In genomic region chr5:24364963-24365362, GRCm38 (mm10) we compare ENCODE assay signal across 10 mouse cellular contexts. TPM values are rescaled to one million over a fixed set of nuclear protein-coding genes. Genes with fewer than 3 reads are reported as not detected.
DNase-seq lines count a peak whose midpoint lies in the region; ATAC-seq and TF ChIP-seq lines count a peak whose summit lies in the region.
"Had no signal": no experiment of that assay in that cellular context is flagged by ENCODE, and none has a peak within 500 bp of the region (broad histone marks: within the 10 kb centered on the region; RNA-seq: fewer than 3 reads in every experiment).

No protein-coding gene starts in this region.

- H3K27me3 ChIP-seq in heart, embryonic 12.5 days (replicated peaks), result no peaks in the 10 kb centered on the region
- H3K27me3 ChIP-seq in lung, embryonic 14.5 days (ENCODE audit: insufficient read depth, low read length), result no peaks in the 10 kb centered on the region
- no peaks in the 10 kb centered on the region for H3K27me3 ChIP-seq in embryonic facial prominence, embryonic 14.5 days (replicated peaks; ENCODE audit: control insufficient read depth, insufficient read depth, low read length)
- no peaks in the 10 kb centered on the region for H3K27me3 ChIP-seq in neural tube, embryonic 13.5 days
- no peaks in the 10 kb centered on the region for H3K27me3 ChIP-seq in cerebellum, adult 2 months (ENCODE audit: control insufficient read depth, insufficient read depth, low read length)

- no peak for ATAC-seq in heart, embryonic 12.5 days (ENCODE audit: insufficient number of reproducible peaks, low FRiP score)
- ATAC-seq in lung, embryonic 14.5 days (ENCODE audit: insufficient read depth), result no peak
- no peak for ATAC-seq in embryonic facial prominence, embryonic 14.5 days (ENCODE audit: low read depth)
- ATAC-seq in neural tube, embryonic 13.5 days (ENCODE audit: low read depth), result no peak
- ATAC-seq: activated CD4-positive, CD25-positive, alpha-beta regulatory T cell, adult 4 months had no signal

- peak overlapping the region; percentile 61 for H3K9ac ChIP-seq in heart, embryonic 12.5 days
- 0 out of 2 replicates have a peak overlapping the region, but pooled peaks have one; percentile 4 for H3K9ac ChIP-seq in lung, embryonic 14.5 days
- H3K9ac ChIP-seq in embryonic facial prominence, embryonic 14.5 days (ENCODE audit: low read depth, low read length), result peak overlapping the region; percentile 19; the same call in 1 of the 2 replicates
- H3K9ac ChIP-seq in neural tube, embryonic 13.5 days, result no peak overlapping the region

- WGBS in heart, embryonic 12.5 days, result 76% methylated on average over 10 of the region's 10 CpGs
- 77% methylated on average over 10 of the region's 10 CpGs for WGBS in lung, embryonic 14.5 days
- WGBS in embryonic facial prominence, embryonic 14.5 days, result 87% methylated on average over 10 of the region's 10 CpGs
- 92% methylated on average over 10 of the region's 10 CpGs for WGBS in neural tube, embryonic 13.5 days
- 70% methylated on average over 10 of the region's 10 CpGs for WGBS in cerebellum, adult 2 months

- H3K36me3 ChIP-seq in heart, embryonic 12.5 days, result no peaks in the 10 kb centered on the region; the same call in 1 of the 2 replicates
- H3K36me3 ChIP-seq in lung, embryonic 14.5 days (ENCODE audit: insufficient read depth), result no peaks in the 10 kb centered on the region
- no peaks in the 10 kb centered on the region for H3K36me3 ChIP-seq in embryonic facial prominence, embryonic 14.5 days (ENCODE audit: control insufficient read depth, insufficient read depth, low read length)
- H3K36me3 ChIP-seq in neural tube, embryonic 13.5 days, result no peaks in the 10 kb centered on the region

- no peak for TF ChIP-seq CTCF in lung, embryonic 14.5 days (IDR thresholded peaks at IDR 0.05; ENCODE audit: low read depth)
- TF ChIP-seq CTCF in cerebellum, adult 2 months (IDR thresholded peaks at IDR 0.05; ENCODE audit: borderline replicate concordance, insufficient read depth, low read depth, low read length), result no peak

- H3K27ac ChIP-seq in heart, embryonic 12.5 days (ENCODE audit: poor library complexity, severe bottlenecking), result peak overlapping the region; percentile 84
- H3K27ac ChIP-seq in lung, embryonic 14.5 days (ENCODE audit: low read depth), result peak overlapping the region; percentile 19; the same call in 1 of the 2 replicates
- H3K27ac ChIP-seq in embryonic facial prominence, embryonic 14.5 days (replicated peaks; ENCODE audit: low read depth, low read length), result no peak overlapping the region
- 0 out of 2 replicates have a peak overlapping the region, but pooled peaks have one; percentile 33 for H3K27ac ChIP-seq in neural tube, embryonic 13.5 days (replicated peaks)
- H3K27ac ChIP-seq in cerebellum, adult 2 months (ENCODE audit: insufficient read depth, low read length), result no peak overlapping the region
- H3K27ac ChIP-seq: macrophage had no signal

- H3K4me3 ChIP-seq in heart, embryonic 12.5 days, result peak overlapping the region; percentile 46
- peak overlapping the region; percentile 23 for H3K4me3 ChIP-seq in lung, embryonic 14.5 days (ENCODE audit: low read depth, low read length)
- peak overlapping the region; percentile 5; the same call in 1 of the 2 replicates for H3K4me3 ChIP-seq in embryonic facial prominence, embryonic 14.5 days (ENCODE audit: low read depth, low read length)
- H3K4me3 ChIP-seq in neural tube, embryonic 13.5 days, result peak overlapping the region; percentile 21
- H3K4me3 ChIP-seq in cerebellum, adult 2 months (replicated peaks; ENCODE audit: insufficient read depth, low read depth, low read length), result no peak overlapping the region

- peak overlapping the region; percentile 63 for H3K4me2 ChIP-seq in heart, embryonic 12.5 days
- peak overlapping the region; percentile 46 for H3K4me2 ChIP-seq in lung, embryonic 14.5 days
- peak overlapping the region; percentile 23; the same call in 1 of the 2 replicates for H3K4me2 ChIP-seq in embryonic facial prominence, embryonic 14.5 days (ENCODE audit: low read depth, low read length)
- peak overlapping the region; percentile 16; the same call in 1 of the 2 replicates for H3K4me2 ChIP-seq in neural tube, embryonic 13.5 days

- no peaks in the 10 kb centered on the region for H3K9me3 ChIP-seq in heart, embryonic 12.5 days (replicated peaks)
- no peaks in the 10 kb centered on the region for H3K9me3 ChIP-seq in lung, embryonic 14.5 days (ENCODE audit: low read depth, low read length)
- no peaks in the 10 kb centered on the region for H3K9me3 ChIP-seq in embryonic facial prominence, embryonic 14.5 days (ENCODE audit: control insufficient read depth, low read length)
- H3K9me3 ChIP-seq in neural tube, embryonic 13.5 days, result no peaks in the 10 kb centered on the region

- DNase-seq in heart, adult 9 months (ENCODE audit: low spot score in 2 of 2), result no peak
- DNase-seq in lung, embryonic 14.5 days, result no peak
- DNase-seq in lung, postnatal 25 days (ENCODE audit: low spot score), result no peak
- DNase-seq in embryonic facial prominence, embryonic 14.5 days (ENCODE audit: low spot score), result no peak
- DNase-seq in ovary, postnatal 36 days (ENCODE audit: low spot score), result no peak
- DNase-seq in cerebellum, adult 2 months, result no peak

- no peak for TF ChIP-seq POLR2A in cerebellum, adult 2 months (IDR thresholded peaks at IDR 0.05; ENCODE audit: borderline replicate concordance, insufficient read depth, low read length)

- peaks cover 35% of the 10 kb centered on the region for H3K4me1 ChIP-seq in heart, embryonic 12.5 days (replicated peaks)
- no peaks in the 10 kb centered on the region for H3K4me1 ChIP-seq in lung, embryonic 14.5 days (ENCODE audit: insufficient read depth)
- no peaks in the 10 kb centered on the region for H3K4me1 ChIP-seq in embryonic facial prominence, embryonic 14.5 days (ENCODE audit: control insufficient read depth, insufficient read depth, low read length)
- H3K4me1 ChIP-seq in neural tube, embryonic 13.5 days (replicated peaks), result peaks cover 7% of the 10 kb centered on the region
- no peaks in the 10 kb centered on the region; the same call in 1 of the 2 replicates for H3K4me1 ChIP-seq in cerebellum, adult 2 months (ENCODE audit: control insufficient read depth, insufficient read depth, low read length)

RNA-seq across cellular contexts. Expression of gene Nos3, which starts 0.4 kb away (rescaled TPM):
- polyA plus RNA-seq in heart, embryonic 12.5 days (2016; fragmentation: Nextera tagmentation; extraction: Ambion mirVana), result 45.9 and 46.9 TPM in 2 replicates
- 13.8 and 15.7 TPM in 2 replicates for polyA plus RNA-seq in lung, embryonic 14.5 days (2014; fragmentation: Nextera tagmentation; extraction: Ambion mirVana)
- polyA plus RNA-seq in embryonic facial prominence, embryonic 14.5 days (2014; fragmentation: Nextera tagmentation; extraction: Ambion mirVana), result 7.8 and 7.9 TPM in 2 replicates
- 9.3 and 9.6 TPM in 2 replicates for polyA plus RNA-seq in neural tube, embryonic 13.5 days (2015; fragmentation: Nextera tagmentation; extraction: Ambion mirVana)
- 7.5 and 8.6 TPM in 2 replicates for polyA plus RNA-seq in cerebellum, adult 2 months (2012; rRNA removed)
- polyA plus RNA-seq: macrophage had no signal

RNA-seq across cellular contexts. Expression of gene Kcnh2, which starts 13.6 kb away (rescaled TPM):
- polyA plus RNA-seq in heart, embryonic 12.5 days (2016; fragmentation: Nextera tagmentation; extraction: Ambion mirVana), result 38.2 and 40.5 TPM in 2 replicates
- 3.9 and 5.5 TPM in 2 replicates for polyA plus RNA-seq in lung, embryonic 14.5 days (2014; fragmentation: Nextera tagmentation; extraction: Ambion mirVana)
- 6.7 and 7.6 TPM in 2 replicates for polyA plus RNA-seq in embryonic facial prominence, embryonic 14.5 days (2014; fragmentation: Nextera tagmentation; extraction: Ambion mirVana)
- 13.5 and 15.5 TPM in 2 replicates for polyA plus RNA-seq in neural tube, embryonic 13.5 days (2015; fragmentation: Nextera tagmentation; extraction: Ambion mirVana)
- 83.3 and 85.2 TPM in 2 replicates for polyA plus RNA-seq in cerebellum, adult 2 months (2012; rRNA removed)
- polyA plus RNA-seq: macrophage had no signal

RNA-seq across cellular contexts. Expression of gene Atg9b, which starts 27.0 kb away (rescaled TPM):
- polyA plus RNA-seq in heart, embryonic 12.5 days (2016; fragmentation: Nextera tagmentation; extraction: Ambion mirVana), result 1.4 and 2.6 TPM in 2 replicates
- 0.53 and 0.71 TPM in 2 replicates for polyA plus RNA-seq in lung, embryonic 14.5 days (2014; fragmentation: Nextera tagmentation; extraction: Ambion mirVana)
- 0.75 and 0.81 TPM in 2 replicates for polyA plus RNA-seq in embryonic facial prominence, embryonic 14.5 days (2014; fragmentation: Nextera tagmentation; extraction: Ambion mirVana)
- 1.1 TPM in 2 replicates for polyA plus RNA-seq in neural tube, embryonic 13.5 days (2015; fragmentation: Nextera tagmentation; extraction: Ambion mirVana)
- polyA plus RNA-seq in cerebellum, adult 2 months (2012; rRNA removed), result 4.1 and 4.4 TPM in 2 replicates

RNA-seq across cellular contexts. Expression of gene Abcb8, which starts 28.5 kb away (rescaled TPM):
- polyA plus RNA-seq in heart, embryonic 12.5 days (2016; fragmentation: Nextera tagmentation; extraction: Ambion mirVana), result 52.7 and 57.4 TPM in 2 replicates
- polyA plus RNA-seq in lung, embryonic 14.5 days (2014; fragmentation: Nextera tagmentation; extraction: Ambion mirVana), result 39.4 and 43.5 TPM in 2 replicates
- polyA plus RNA-seq in embryonic facial prominence, embryonic 14.5 days (2014; fragmentation: Nextera tagmentation; extraction: Ambion mirVana), result 35.6 and 42.0 TPM in 2 replicates
- 46.7 and 47.4 TPM in 2 replicates for polyA plus RNA-seq in neural tube, embryonic 13.5 days (2015; fragmentation: Nextera tagmentation; extraction: Ambion mirVana)
- 51.8 and 53.5 TPM in 2 replicates for polyA plus RNA-seq in cerebellum, adult 2 months (2012; rRNA removed)

RNA-seq across cellular contexts. Expression of gene Asic3, which starts 48.2 kb away (rescaled TPM):
- polyA plus RNA-seq in heart, embryonic 12.5 days (2016; fragmentation: Nextera tagmentation; extraction: Ambion mirVana), result 0.09 and 0.19 TPM in 2 replicates
- polyA plus RNA-seq in lung, embryonic 14.5 days (2014; fragmentation: Nextera tagmentation; extraction: Ambion mirVana), result not detected in 2 replicates
- polyA plus RNA-seq in embryonic facial prominence, embryonic 14.5 days (2014; fragmentation: Nextera tagmentation; extraction: Ambion mirVana), result 1.7 and 2.1 TPM in 2 replicates
- 1.8 and 3.0 TPM in 2 replicates for polyA plus RNA-seq in neural tube, embryonic 13.5 days (2015; fragmentation: Nextera tagmentation; extraction: Ambion mirVana)
- polyA plus RNA-seq in cerebellum, adult 2 months (2012; rRNA removed), result 0.74 and 0.87 TPM in 2 replicates
- polyA plus RNA-seq: macrophage had no signal

Comparison
In these comparisons a context has a peak if more than half of its experiments do, and no peak if none do; other contexts are left out.
1. H3K27ac ChIP-seq: peak in heart, embryonic 12.5 days (single experiment), lung, embryonic 14.5 days (single experiment) and neural tube, embryonic 13.5 days (single experiment); none in embryonic facial prominence, embryonic 14.5 days (single experiment) and cerebellum, adult 2 months (single experiment).
2. Peak in every context shown above with its lines, with median percentiles within 50 percentile points of each other: H3K4me2 ChIP-seq.